In genomic region chr11:72569051-72569450, GRCm38 (mm10) we compare ENCODE assay signal across 10 mouse cellular contexts. TPM values are rescaled to one million over a fixed set of nuclear protein-coding genes. Genes with fewer than 3 reads are reported as not detected.
A peak's percentile ranks its signal among the peaks of the same experiment; 100 is the strongest.
DNase-seq lines count a peak whose midpoint lies in the region; ATAC-seq and TF ChIP-seq lines count a peak whose summit lies in the region.
"Had no signal": no experiment of that assay in that cellular context is flagged by ENCODE, and none has a peak within 500 bp of the region (broad histone marks: within the 10 kb centered on the region; RNA-seq: fewer than 3 reads in every experiment).

No protein-coding gene starts in this region.

- H3K36me3 ChIP-seq in lung, postnatal 0 days (ENCODE audit: insufficient read depth, low read length): no peaks in the 10 kb centered on the region
- H3K36me3 ChIP-seq in ES-E14 (ENCODE audit: control insufficient read depth, insufficient read depth, low read length, poor library complexity, severe bottlenecking): no peaks in the 10 kb centered on the region
- no peaks in the 10 kb centered on the region for H3K36me3 ChIP-seq in forebrain, embryonic 14.5 days (ENCODE audit: control insufficient read depth, insufficient read depth, low read length)
- no peaks in the 10 kb centered on the region for H3K36me3 ChIP-seq in intestine, embryonic 16.5 days (ENCODE audit: control insufficient read depth, insufficient read depth, low read length)

- TF ChIP-seq POLR2A in lung, adult 2 months (IDR thresholded peaks at IDR 0.05; ENCODE audit: borderline replicate concordance, extremely low read depth, low read depth, low read length): no peak

- H3K27me3 ChIP-seq in lung, postnatal 0 days (replicated peaks; ENCODE audit: insufficient read depth, low read length): no peaks in the 10 kb centered on the region
- no peaks in the 10 kb centered on the region for H3K27me3 ChIP-seq in forebrain, embryonic 14.5 days (replicated peaks; ENCODE audit: control insufficient read depth, insufficient read depth, low read length)
- no peaks in the 10 kb centered on the region for H3K27me3 ChIP-seq in intestine, embryonic 16.5 days (replicated peaks; ENCODE audit: control insufficient read depth, insufficient read depth, low read length)

- in situ Hi-C loops in ES-E14 (cut with MboI; ENCODE audit: low sequenced_read_pairs in 2 of 2, unreplicated experiment in 2 of 2): loop anchor here in 1 of 2 experiments (10.0 kb wide), 1 partner anchor 224 kb away; no protein-coding TSS in a partner anchor

- no peak overlapping the region for H3K4me3 ChIP-seq in lung, postnatal 0 days (ENCODE audit: low read depth, low read length)
- no peak overlapping the region for H3K4me3 ChIP-seq in lung, adult 2 months (replicated peaks; ENCODE audit: extremely low read depth, low read depth, low read length)
- peak overlapping the region; percentile 13 to 51; a peak in 3 of 4 replicates for H3K4me3 ChIP-seq in ES-E14 (ENCODE audit: insufficient read depth in 1 of 2, low read depth in 1 of 2, low read length in 2 of 2, poor library complexity in 1 of 2, severe bottlenecking in 1 of 2)
- no peak overlapping the region for H3K4me3 ChIP-seq in forebrain, embryonic 14.5 days (ENCODE audit: low read depth, low read length)
- no peak overlapping the region for H3K4me3 ChIP-seq in intestine, embryonic 16.5 days (ENCODE audit: low read length)

- no peak overlapping the region for H3K4me2 ChIP-seq in lung, postnatal 0 days (replicated peaks; ENCODE audit: low read depth, low read length)
- no peak overlapping the region for H3K4me2 ChIP-seq in forebrain, embryonic 14.5 days (ENCODE audit: low read length)
- H3K4me2 ChIP-seq in intestine, embryonic 16.5 days (ENCODE audit: low read depth, low read length): no peak overlapping the region

- TF ChIP-seq CTCF in lung, postnatal 0 days (IDR thresholded peaks at IDR 0.05): no peak
- no peak for TF ChIP-seq CTCF in lung, adult 2 months (IDR thresholded peaks at IDR 0.05; ENCODE audit: insufficient read depth, low read length)

- TF ChIP-seq EP300 in lung, postnatal 0 days (IDR thresholded peaks at IDR 0.05): no peak

- H3K4me1 ChIP-seq in lung, postnatal 0 days (ENCODE audit: insufficient read depth, low read depth, low read length): no peaks in the 10 kb centered on the region
- peaks cover 2% of the 10 kb centered on the region for H3K4me1 ChIP-seq in lung, adult 2 months (ENCODE audit: control insufficient read depth, insufficient read depth, low read length)
- H3K4me1 ChIP-seq in ES-E14 (ENCODE audit: control insufficient read depth in 2 of 2, insufficient read depth in 2 of 2, low read length in 2 of 2, poor library complexity in 1 of 2): peaks cover 3 to 9% of the 10 kb centered on the region in 2 experiments; a peak in 3 of 4 replicates
- H3K4me1 ChIP-seq in forebrain, embryonic 14.5 days (ENCODE audit: control insufficient read depth, insufficient read depth, low read length): no peaks in the 10 kb centered on the region
- no peaks in the 10 kb centered on the region for H3K4me1 ChIP-seq in intestine, embryonic 16.5 days (ENCODE audit: control insufficient read depth, insufficient read depth, low read length)

- DNase-seq in lung, postnatal 0 days (ENCODE audit: low spot score): peak; percentile 23
- DNase-seq in lung, adult 2 months: no peak
- DNase-seq in ES-E14 (ENCODE audit: low read depth, low spot score): peak; percentile 91
- DNase-seq in c-Kit-positive CD71-positive TER-119-positive erythroid progenitor cells, embryonic 14.5 days (ENCODE audit: low spot score): peak; percentile 45
- peak; percentile 13 for DNase-seq in retina, postnatal 1 day
- no peak for DNase-seq in forebrain, embryonic 14.5 days (ENCODE audit: low spot score)
- DNase-seq: adrenal gland, adult 2 months; cerebellum, adult 9-10 months had no signal

- no peak for ATAC-seq in lung, postnatal 0 days
- ATAC-seq in forebrain, embryonic 14.5 days: no peak
- ATAC-seq in intestine, embryonic 16.5 days: no peak

- no peak overlapping the region for H3K9ac ChIP-seq in lung, postnatal 0 days (replicated peaks; ENCODE audit: low read depth)
- no peak overlapping the region for H3K9ac ChIP-seq in ES-E14 (ENCODE audit: insufficient read depth, low read depth, low read length, poor library complexity, severe bottlenecking)
- H3K9ac ChIP-seq in forebrain, embryonic 14.5 days (ENCODE audit: low read length): no peak overlapping the region
- H3K9ac ChIP-seq in intestine, embryonic 16.5 days (ENCODE audit: low read depth, low read length): no peak overlapping the region

- 38% methylated on average over 8 of the region's 8 CpGs for WGBS in lung, postnatal 0 days
- WGBS in lung, adult 2 months: 44% methylated on average over 8 of the region's 8 CpGs
- WGBS in forebrain, embryonic 14.5 days: 63% methylated on average over 8 of the region's 8 CpGs
- WGBS in intestine, embryonic 16.5 days: 53% methylated on average over 8 of the region's 8 CpGs

- H3K9me3 ChIP-seq in lung, postnatal 0 days (ENCODE audit: low read length): no peaks in the 10 kb centered on the region
- H3K9me3 ChIP-seq in ES-E14 (ENCODE audit: control insufficient read depth, insufficient read depth, low read depth, low read length): no peaks in the 10 kb centered on the region
- no peaks in the 10 kb centered on the region for H3K9me3 ChIP-seq in forebrain, embryonic 14.5 days (replicated peaks; ENCODE audit: control insufficient read depth, low read length)
- no peaks in the 10 kb centered on the region for H3K9me3 ChIP-seq in intestine, embryonic 16.5 days (ENCODE audit: control insufficient read depth, low read length)

- no peak overlapping the region for H3K27ac ChIP-seq in lung, postnatal 0 days (ENCODE audit: low read length)
- peak overlapping the region; percentile 63; the same call in 1 of the 2 replicates for H3K27ac ChIP-seq in ES-E14 (ENCODE audit: insufficient read depth, low read depth, low read length, poor library complexity, severe bottlenecking)
- H3K27ac ChIP-seq in forebrain, embryonic 14.5 days (ENCODE audit: low read depth, low read length): no peak overlapping the region
- H3K27ac ChIP-seq in intestine, embryonic 16.5 days (ENCODE audit: low read length): no peak overlapping the region
- H3K27ac ChIP-seq: macrophage had no signal

TF ChIP-seq in ES-E14, 5 proteins besides CTCF, POLR2A, EP300 and RAD21:
- TF ChIP-seq ZNF384 (IDR thresholded peaks at IDR 0.05; ENCODE audit: low read depth, low read length) (no peak), CHD2 (IDR thresholded peaks at IDR 0.05; ENCODE audit: low read depth, low read length) (no peak), MAFK (IDR thresholded peaks at IDR 0.05; ENCODE audit: insufficient read depth, low read depth, low read length) (no peak), HCFC1 (IDR thresholded peaks at IDR 0.05; ENCODE audit: borderline replicate concordance, insufficient read depth, low read length) (no peak), ZC3H11A (IDR thresholded peaks at IDR 0.05; ENCODE audit: borderline replicate concordance, low read depth, low read length) (no peak)
TF ChIP-seq in ES-E14: peak in this region for 0.

RNA-seq across cellular contexts. Expression of gene Spns3, which starts 18.7 kb away (rescaled TPM):
- polyA plus RNA-seq in lung, postnatal 0 days (2015; fragmentation: Nextera tagmentation; extraction: Ambion mirVana): 0.06 and 0.12 TPM in 2 replicates
- 1.1 and 1.4 TPM in 2 replicates for polyA plus RNA-seq in lung, adult 2 months (2012; rRNA removed)
- total RNA-seq in ES-E14 (2012; rRNA removed): 0.32 and 1.9 TPM in 2 replicates
- 0.10 and 0.16 TPM in 2 replicates for polyA plus RNA-seq in forebrain, embryonic 14.5 days (2014; fragmentation: Nextera tagmentation; extraction: Ambion mirVana)
- polyA plus RNA-seq in intestine, embryonic 16.5 days (2015; fragmentation: Nextera tagmentation; extraction: Ambion mirVana): 3.2 and 5.7 TPM in 2 replicates
- polyA plus RNA-seq: macrophage had no signal

RNA-seq across cellular contexts. Expression of gene Ube2g1, which starts 38.0 kb away (rescaled TPM):
- polyA plus RNA-seq in lung, postnatal 0 days (2015; fragmentation: Nextera tagmentation; extraction: Ambion mirVana): 44.9 and 48.4 TPM in 2 replicates
- polyA plus RNA-seq in lung, adult 2 months (2012; rRNA removed): 8.1 and 9.0 TPM in 2 replicates
- 24.2 and 27.9 TPM in 2 replicates for total RNA-seq in ES-E14 (2012; rRNA removed)
- polyA plus RNA-seq in forebrain, embryonic 14.5 days (2014; fragmentation: Nextera tagmentation; extraction: Ambion mirVana): 100 and 120 TPM in 2 replicates
- 49.1 and 50.0 TPM in 2 replicates for polyA plus RNA-seq in intestine, embryonic 16.5 days (2015; fragmentation: Nextera tagmentation; extraction: Ambion mirVana)

Comparison
In these comparisons a context has a peak if more than half of its experiments do, and no peak if none do; other contexts are left out.
1. DNase-seq: peak in lung, postnatal 0 days (single experiment), ES-E14 (single experiment), c-Kit-positive CD71-positive TER-119-positive erythroid progenitor cells, embryonic 14.5 days (single experiment) and retina, postnatal 1 day (single experiment); none in lung, adult 2 months (single experiment) and forebrain, embryonic 14.5 days (single experiment).
2. H3K4me3 ChIP-seq: peak in ES-E14 (2 of 2); none in lung, postnatal 0 days (single experiment), lung, adult 2 months (single experiment), forebrain, embryonic 14.5 days (single experiment) and intestine, embryonic 16.5 days (single experiment).